Mouse (Mus musculus): ENCODE measurements around the gene Prdm5. TPM values are rescaled to one million over a fixed set of nuclear protein-coding genes. Genes with fewer than 3 reads are reported as not detected.

The Prdm5 gene
- not detected for polyA plus RNA-seq (2014; fragmentation: Illumina TruSeq; extraction: RNeasy Lipid Tissue Mini Kit (QIAGEN cat#74804); ENCODE audit: low read depth, low replicate concordance)

DNA sequence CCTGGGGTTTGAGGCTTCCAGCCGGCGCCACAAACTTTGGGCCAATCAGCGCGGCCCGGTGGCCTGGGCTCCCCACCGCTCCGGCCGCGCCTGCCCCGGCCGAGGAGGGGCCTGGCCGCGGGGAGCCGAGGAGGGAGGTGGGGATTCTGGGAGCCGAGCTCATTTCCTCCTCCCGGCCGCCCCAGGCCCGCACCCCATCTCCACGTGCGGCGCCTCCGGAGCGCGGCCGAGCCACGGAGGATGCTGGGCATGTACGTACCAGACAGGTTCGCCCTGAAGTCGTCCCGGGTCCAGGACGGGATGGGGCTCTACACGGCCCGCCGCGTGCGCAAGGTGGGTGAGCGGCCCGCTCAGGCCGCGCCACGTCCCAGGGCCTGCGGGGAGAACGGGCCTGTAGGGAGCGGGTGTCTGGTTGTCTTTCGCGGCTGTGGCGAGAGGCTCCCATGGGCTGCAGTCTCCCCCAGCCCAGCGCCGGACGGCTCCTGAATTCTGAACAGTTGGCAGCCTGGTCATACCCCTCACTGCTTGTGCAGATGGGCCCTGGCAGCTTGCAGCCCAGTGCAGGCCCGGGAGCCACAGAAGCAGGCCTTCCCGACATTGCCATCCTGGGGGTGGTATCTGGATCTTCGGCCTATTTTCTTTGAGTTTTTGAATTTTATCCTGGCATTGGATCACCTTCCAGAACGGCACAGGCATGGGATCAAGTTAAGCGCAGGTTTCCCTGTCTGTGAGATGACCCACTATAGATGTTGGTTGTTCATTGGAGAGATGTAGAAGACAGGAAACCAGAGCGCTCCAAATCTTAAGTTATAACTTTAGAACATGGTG, at the start of gene Prdm5:
TSS of gene Prdm5 (plus strand) at position 128 of the 828 bp plus-strand sequence.

DNA sequence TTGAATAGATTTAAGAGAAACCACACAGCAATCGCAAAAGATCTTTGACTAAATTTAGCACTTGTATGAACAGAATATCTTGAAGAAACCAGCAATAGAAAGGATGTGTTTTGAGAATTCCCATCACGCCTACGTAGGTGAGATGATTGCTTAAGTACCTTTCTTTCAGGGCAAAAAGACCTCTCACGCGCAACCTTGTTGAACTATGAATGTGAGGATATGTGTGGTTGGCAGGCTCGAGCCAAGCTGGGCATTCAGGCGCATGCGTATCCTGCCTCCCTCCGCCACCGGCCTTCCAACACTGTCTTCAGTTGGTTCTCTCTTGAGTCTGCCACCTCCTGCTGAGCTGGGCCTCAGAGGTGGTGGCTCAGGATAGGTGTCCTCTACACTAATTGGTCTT, 173.5 kb downstream of the Prdm5 start, which contains the start of gene 4930544G11Rik:
TSS of gene 4930544G11Rik (plus strand) at position 301 of the 400 bp plus-strand sequence.

Other genes starting within 250 kb of the Prdm5 start
- not detected for gene Ndnf, start 107.4 kb upstream of the Prdm5 start, polyA plus RNA-seq (2014; fragmentation: Illumina TruSeq; extraction: RNeasy Lipid Tissue Mini Kit (QIAGEN cat#74804); ENCODE audit: low read depth, low replicate concordance)
- gene 4930544G11Rik, start 173.6 kb downstream of the Prdm5 start, polyA plus RNA-seq (2014; fragmentation: Illumina TruSeq; extraction: RNeasy Lipid Tissue Mini Kit (QIAGEN cat#74804); ENCODE audit: low read depth, low replicate concordance) = not detected

All from liver, adult 10 weeks (tissue).